Mouse (Mus musculus) embryonic fibroblast, embryonic 13.5 days (primary cell): ENCODE measurements around the gene Dnpep. TPM values are rescaled to one million over a fixed set of nuclear protein-coding genes. Genes with fewer than 3 reads are reported as not detected.
A peak's percentile ranks its signal among the peaks of the same experiment; 100 is the strongest.

Source experiments
- H3K27ac ChIP-seq: 2 replicates; pipeline ENCODE4 v1.5.1; 2012; ENCODE audit warnings: low read length, control low read depth, inconsistent platforms; ENCODE audit not compliant: insufficient read depth
- H3K4me1 ChIP-seq: 2 replicates; pipeline ENCODE4 v1.6.1; 2011; ENCODE audit warnings: low read length; ENCODE audit not compliant: control insufficient read depth, insufficient read depth
- H3K4me3 ChIP-seq: 2 replicates; pipeline ENCODE4 v1.5.1; 2011; ENCODE audit warnings: mild to moderate bottlenecking, control low read depth, low read length; ENCODE audit not compliant: insufficient read depth
- CTCF ChIP-seq: IDR thresholded peaks from 2 replicates; pipeline ENCODE4 v1.5.1; 2011; ENCODE audit warnings: mild to moderate bottlenecking, control low read depth, low read length, moderate library complexity, borderline replicate concordance; ENCODE audit not compliant: insufficient read depth
- POLR2A ChIP-seq: IDR thresholded peaks from 2 replicates; pipeline ENCODE4 v1.6.1; 2011; ENCODE audit warnings: low read depth, mild to moderate bottlenecking, control low read depth, low read length, moderate library complexity
- polyA plus RNA-seq: library from polyadenylated mRNA; stranded (reverse); fragments of >200 nt; gene quantifications from 2 replicates; pipeline ENCODE4 v1.2.4, GENCODE M21; 2011; ENCODE audit warnings: low read depth; ENCODE audit not compliant: missing spikeins, insufficient read length

Gene Dnpep
- polyA plus RNA-seq, 1 experiment = 79.7 TPM

- no peak overlapping the region for H3K4me3 ChIP-seq
- TF ChIP-seq POLR2A (no peak), CTCF (no peak)
- H3K4me1 ChIP-seq = no peaks in the 10 kb centered on the region
These were observed 40.3 kb downstream of the Dnpep start for GRCm38 (mm10) chr1:75277195-75278188.

GRCm38 (mm10) chr1:75264091-75264880 lies 53.5 kb downstream of the Dnpep start, which contains the start of gene Ptprn:
TSS of gene Ptprn (minus strand) at chr1:75264502.
- Histone ChIP-seq H3K27ac (peak within 1 kb of the TSS; percentile 76), H3K4me1 (peaks cover 6% of the 10 kb centered on the region; the same call in 1 of the 2 replicates), H3K4me3 (peak within 1 kb of the TSS; percentile 92)
- TF ChIP-seq CTCF = no peak
- TF ChIP-seq POLR2A = peak; percentile 42; the same call in 1 of the 2 replicates

More at GRCm38 (mm10) chr1:75277195-75278188, 40.3 kb downstream of the Dnpep start:
- no peak overlapping the region for H3K27ac ChIP-seq

DNA sequence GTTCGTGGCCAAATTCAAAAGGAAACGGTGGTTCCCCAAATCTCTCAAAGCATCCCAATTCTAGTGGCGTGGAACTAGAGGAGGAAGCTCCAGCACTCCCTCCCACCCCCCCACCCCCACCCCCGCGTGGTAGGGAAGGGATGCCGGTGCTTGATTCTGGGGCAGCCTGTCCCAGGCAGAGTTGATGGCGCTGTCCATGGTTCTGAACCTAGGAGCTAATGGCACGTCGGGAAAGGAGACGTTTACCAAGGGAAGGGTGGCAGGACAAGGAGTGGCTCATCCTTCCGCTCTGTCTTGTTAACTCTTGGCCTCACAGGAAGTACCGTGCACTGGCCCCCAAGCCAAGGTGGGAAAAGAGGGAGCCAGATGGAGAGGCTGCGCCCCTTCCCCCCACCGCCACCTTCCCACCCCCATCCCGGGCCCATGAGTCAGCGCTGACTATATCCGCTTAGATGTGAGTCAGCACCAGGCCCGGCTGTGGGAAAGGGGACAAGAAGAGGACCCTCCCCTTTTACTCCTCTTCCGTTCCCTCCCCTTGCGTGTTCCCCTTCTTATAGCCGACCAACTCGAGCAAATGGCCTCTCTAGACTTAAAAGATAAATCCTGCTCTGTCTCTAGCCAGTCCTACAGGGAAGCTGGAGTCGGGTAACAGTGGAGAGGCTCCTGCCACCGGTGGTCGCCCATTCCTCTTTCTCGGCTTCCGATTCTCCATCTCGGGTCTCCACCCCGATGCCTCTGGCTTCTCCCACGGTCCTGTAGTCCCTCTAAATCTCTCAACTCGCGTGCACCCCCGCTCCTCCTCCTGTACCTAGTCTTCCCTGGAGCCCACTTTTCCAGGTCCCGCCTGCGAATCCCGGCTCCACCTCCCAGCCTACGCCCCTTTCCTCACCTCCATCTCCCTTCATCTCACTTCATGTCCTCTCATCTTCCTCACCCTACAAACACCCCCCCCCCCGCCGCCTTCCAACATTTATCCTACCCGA lies 54.5 kb downstream of the Dnpep start:
- Histone ChIP-seq H3K27ac (peak overlapping the region; percentile 76), H3K4me3 (peak overlapping the region; percentile 92), H3K4me1 (peaks cover 6% of the 10 kb centered on the region; the same call in 1 of the 2 replicates)
- TF ChIP-seq POLR2A (peak; percentile 57; the same call in 1 of the 2 replicates), CTCF (no peak)

GRCm38 (mm10) chr1:75261278-75261677 lies 56.5 kb downstream of the Dnpep start:
- H3K4me3 ChIP-seq = no peak overlapping the region
- TF ChIP-seq POLR2A = no peak
- TF ChIP-seq CTCF = no peak
- no peak overlapping the region for H3K27ac ChIP-seq
- H3K4me1 ChIP-seq = peaks cover 6% of the 10 kb centered on the region; the same call in 1 of the 2 replicates

Other genes starting within 250 kb of the Dnpep start
- 9.1 and 10.3 TPM in 2 replicates for gene Nhej1, start 192.8 kb downstream of the Dnpep start, polyA plus RNA-seq
- gene Slc23a3, start 184.1 kb downstream of the Dnpep start, polyA plus RNA-seq = 0.42 TPM in 1 of 2 replicates, not detected in the other
- 34.2 and 40.9 TPM in 2 replicates for gene Cnppd1, start 175.3 kb downstream of the Dnpep start, polyA plus RNA-seq
- gene Retreg2, start 175.2 kb downstream of the Dnpep start, polyA plus RNA-seq = 31.9 and 44.3 TPM in 2 replicates
- gene Zfand2b, start 149.3 kb downstream of the Dnpep start, polyA plus RNA-seq = 11.8 and 14.8 TPM in 2 replicates
- gene Abcb6, start 137.6 kb downstream of the Dnpep start, polyA plus RNA-seq = 7.0 and 13.4 TPM in 2 replicates
- 10.1 and 15.6 TPM in 2 replicates for gene Ankzf1, start 125.8 kb downstream of the Dnpep start, polyA plus RNA-seq
- gene Atg9a, start 125.8 kb downstream of the Dnpep start, polyA plus RNA-seq = 31.1 and 32.6 TPM in 2 replicates
- gene Glb1l, start 107.2 kb downstream of the Dnpep start, polyA plus RNA-seq = 25.1 and 34.3 TPM in 2 replicates
- gene Stk16, start 107.2 kb downstream of the Dnpep start, polyA plus RNA-seq = 57.3 and 59.4 TPM in 2 replicates
- gene Tuba4a, start 98.1 kb downstream of the Dnpep start, polyA plus RNA-seq = 27.8 and 46.8 TPM in 2 replicates
- not detected in 2 replicates for gene A630095N17Rik, start 85.9 kb downstream of the Dnpep start, polyA plus RNA-seq
- 28.4 and 31.8 TPM in 2 replicates for gene Dnajb2, start 81.6 kb downstream of the Dnpep start, polyA plus RNA-seq
- gene Ptprn, start 53.5 kb downstream of the Dnpep start, polyA plus RNA-seq = 67.6 and 114 TPM in 2 replicates
- not detected in 2 replicates for gene Resp18, start 39.6 kb downstream of the Dnpep start, polyA plus RNA-seq
- gene Des, start 42.3 kb upstream of the Dnpep start, polyA plus RNA-seq = 11.3 and 12.3 TPM in 2 replicates
- gene Speg, start 57.3 kb upstream of the Dnpep start, polyA plus RNA-seq = 54.2 and 56.4 TPM in 2 replicates
- gene Gmppa, start 117.9 kb upstream of the Dnpep start, polyA plus RNA-seq = 70.6 and 77.6 TPM in 2 replicates
- gene Asic4, start 132.4 kb upstream of the Dnpep start, polyA plus RNA-seq = not detected in 2 replicates
- gene Chpf, start 161.3 kb upstream of the Dnpep start, polyA plus RNA-seq = 68.1 and 82.3 TPM in 2 replicates
- 0.70 and 1.2 TPM in 2 replicates for gene Tmem198, start 161.5 kb upstream of the Dnpep start, polyA plus RNA-seq
- 34.9 and 40.0 TPM in 2 replicates for gene Obsl1, start 188.5 kb upstream of the Dnpep start, polyA plus RNA-seq
- gene Inha, start 189.1 kb upstream of the Dnpep start, polyA plus RNA-seq = 3.5 and 5.5 TPM in 2 replicates
- gene Stk11ip, start 203.5 kb upstream of the Dnpep start, polyA plus RNA-seq = 8.7 and 13.4 TPM in 2 replicates
- 15.2 and 19.9 TPM in 2 replicates for gene Slc4a3, start 228.3 kb upstream of the Dnpep start, polyA plus RNA-seq